Mouse (Mus musculus) embryo, embryonic 11.5 days (tissue): ENCODE measurements around the gene Ralgapb.

Source experiments
- DNase-seq: peaks from one replicate; pipeline ENCODE4 v3.0.0-alpha.2; 2012; ENCODE audit warnings: low read depth, low spot score

The Ralgapb gene

DNA sequence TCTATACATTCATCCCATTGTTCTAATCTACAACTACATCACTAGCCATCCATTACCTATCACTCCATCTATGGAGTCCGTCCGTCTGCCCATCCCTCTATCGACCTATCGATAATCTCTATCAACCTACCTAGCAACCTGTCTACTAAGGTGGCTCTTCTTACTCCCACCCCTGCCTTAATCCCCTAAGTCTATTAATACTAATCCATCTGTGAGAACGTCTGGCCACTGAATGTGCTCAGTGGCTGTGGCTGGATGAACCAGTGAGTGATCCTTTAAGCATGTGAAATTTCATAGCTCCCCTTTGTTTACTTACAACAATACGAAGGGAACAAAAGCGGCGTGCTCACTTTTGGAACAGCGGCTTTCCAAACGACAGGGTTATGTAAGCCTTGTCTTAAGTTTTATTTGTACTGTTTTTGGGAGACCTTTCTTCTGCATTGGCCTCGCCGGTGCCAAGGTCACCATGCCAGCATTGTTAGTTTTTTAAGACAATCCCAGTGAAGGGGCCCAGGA, 104.2 kb downstream of the Ralgapb start:
- DNase-seq = no peak

DNA sequence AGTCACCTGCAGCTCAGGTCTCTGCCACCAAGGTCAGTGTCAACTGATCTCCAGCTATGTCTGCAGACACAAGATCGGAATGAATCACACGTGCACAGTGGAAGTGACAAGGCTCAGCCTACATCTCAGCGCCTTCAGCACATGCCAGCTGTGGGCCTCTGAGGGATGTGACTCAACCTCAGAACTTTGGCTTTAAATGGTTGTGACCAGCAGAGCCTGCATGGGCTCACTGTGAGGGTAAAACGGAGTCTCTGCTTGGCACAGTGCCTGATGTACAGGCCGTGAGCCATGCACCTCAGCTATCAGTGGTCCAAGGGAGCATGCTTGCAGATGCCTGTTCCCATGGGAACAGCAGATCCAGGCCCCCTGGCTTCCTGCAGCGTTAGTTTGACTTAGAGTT, 108.9 kb downstream of the Ralgapb start:
- DNase-seq = no peak

DNA sequence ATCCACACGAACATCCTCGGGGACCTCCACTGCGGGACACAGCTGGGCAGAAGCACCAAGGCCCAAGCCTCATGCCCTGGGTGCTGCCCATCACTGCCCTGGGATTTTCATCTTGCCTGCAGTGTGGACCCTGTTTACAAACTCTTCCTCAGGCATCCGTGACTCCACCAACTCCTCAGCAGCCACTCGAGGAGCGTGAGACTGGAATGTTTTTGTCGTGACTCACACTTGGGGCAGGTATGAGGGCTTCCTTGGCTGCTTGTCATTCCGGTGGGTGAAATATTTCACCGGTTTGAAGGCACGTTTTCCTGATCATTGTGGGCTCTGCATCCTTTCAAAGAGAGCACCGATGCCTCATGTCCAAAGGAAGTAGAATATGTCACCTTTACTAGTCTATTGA, 109.4 kb downstream of the Ralgapb start:
- no peak for DNase-seq

DNA sequence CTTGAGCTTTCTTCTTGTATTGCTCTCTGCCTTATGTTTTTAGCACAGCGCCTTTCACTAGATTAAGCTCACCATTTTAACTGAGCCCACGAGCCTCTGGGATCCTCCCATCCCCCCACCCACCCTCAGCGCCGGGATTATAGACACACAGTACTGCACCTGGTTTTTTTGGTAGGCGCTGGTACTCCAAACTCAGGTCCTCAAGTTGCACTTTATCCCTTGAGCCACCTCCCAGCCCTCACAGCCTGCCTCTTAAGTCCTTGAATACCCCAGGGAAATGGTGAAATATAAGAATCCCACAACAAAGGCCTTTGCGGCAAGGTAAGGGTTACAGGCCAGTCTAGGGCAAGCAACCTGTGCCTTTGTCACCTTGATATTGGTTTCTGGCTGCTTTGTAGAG, 110.2 kb downstream of the Ralgapb start:
- DNase-seq = no peak

DNA sequence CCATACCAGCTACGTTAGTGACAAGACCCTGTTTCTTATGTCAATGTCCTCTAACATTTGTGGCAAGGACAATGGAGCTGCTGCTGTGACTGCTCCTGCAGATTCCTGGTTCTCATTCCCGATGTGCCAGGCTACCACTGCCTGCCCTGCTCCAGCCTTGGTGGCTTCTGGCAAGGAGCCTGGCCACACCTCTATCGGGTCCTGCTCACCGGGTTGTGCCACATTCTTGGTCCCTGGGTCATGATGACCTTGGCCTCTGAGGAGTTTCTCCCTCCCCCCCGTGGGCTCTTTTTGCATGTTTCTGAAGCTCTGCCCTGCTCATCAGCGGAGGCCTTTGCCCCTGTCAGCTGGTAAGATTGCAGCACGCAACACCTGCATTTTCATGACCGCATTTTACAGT, 113.4 kb downstream of the Ralgapb start:
- no peak for DNase-seq

DNA sequence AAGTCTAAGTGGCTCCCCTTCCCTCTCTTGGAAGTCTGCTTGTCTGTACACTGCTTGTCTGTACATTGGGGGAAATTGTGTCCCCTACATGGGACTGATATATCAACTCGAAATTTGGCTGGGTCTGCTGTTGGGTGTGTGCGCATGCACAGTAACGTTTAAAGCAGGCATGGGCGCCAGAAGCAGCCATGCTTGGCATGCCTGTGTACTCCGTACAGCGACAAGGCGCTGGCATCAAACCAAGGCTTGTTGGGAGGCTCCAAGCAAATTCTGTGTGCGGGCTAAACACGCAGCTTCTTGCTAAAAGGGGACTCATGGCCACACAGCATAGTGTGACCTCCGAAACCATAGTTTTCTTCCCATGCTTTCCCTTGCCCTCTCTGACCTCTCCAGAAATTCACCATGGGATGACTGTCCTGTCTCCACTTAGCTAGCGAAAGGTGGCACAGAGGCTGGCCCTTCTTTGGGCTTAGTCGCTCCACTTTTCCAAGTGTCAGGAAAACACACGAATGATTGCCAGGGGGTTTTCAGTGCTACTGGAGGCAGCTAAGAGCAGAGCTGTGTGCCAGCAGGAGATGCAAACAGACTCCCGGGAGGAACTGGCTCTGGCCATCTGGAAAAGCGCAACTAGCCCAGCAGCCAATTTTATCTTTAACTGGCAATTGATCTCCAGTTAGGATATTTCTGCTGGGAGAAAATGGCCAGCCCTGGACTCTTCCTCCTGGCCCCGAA, 114.6 kb downstream of the Ralgapb start:
- no peak for DNase-seq

DNA sequence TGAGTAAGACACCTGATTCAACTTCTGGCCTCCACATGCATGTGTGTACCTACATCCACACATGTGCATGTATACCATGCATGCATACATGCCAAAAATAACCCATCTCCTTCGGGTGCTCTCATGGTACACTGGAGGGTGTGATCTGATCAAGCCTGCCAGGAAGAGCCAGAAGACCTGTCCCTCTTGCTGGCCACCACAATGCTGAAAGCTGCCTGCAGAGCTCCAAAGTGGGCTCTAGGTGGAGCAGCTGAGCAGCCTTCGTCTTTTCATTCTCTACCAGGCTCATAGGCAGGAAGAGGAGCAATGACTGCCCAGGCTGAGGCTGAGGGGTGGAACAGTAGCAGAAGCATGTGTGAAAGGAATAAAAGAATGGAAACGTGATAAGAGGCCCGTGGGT, 124.4 kb downstream of the Ralgapb start:
- DNase-seq = peak; percentile 37

DNA sequence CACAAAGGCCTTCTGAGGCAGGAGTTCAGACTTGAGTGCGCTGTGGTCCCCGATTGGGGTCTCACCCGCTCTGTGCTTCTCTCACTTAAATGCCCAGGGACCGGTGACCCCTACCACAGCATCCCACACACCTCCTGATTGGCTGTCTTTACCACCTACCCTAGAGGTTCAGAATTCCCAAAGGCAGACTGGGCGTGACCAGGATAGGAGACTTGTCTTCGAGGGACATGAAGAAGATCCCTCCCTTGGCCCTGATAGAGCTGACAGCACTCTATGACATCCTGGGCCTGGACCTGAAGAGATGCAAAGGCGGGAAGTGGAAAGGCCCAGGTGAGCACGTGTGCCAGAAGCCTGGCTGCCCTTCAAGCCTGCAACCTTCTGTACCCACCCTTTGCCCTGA, 124.9 kb downstream of the Ralgapb start:
- DNase-seq = no peak

DNA sequence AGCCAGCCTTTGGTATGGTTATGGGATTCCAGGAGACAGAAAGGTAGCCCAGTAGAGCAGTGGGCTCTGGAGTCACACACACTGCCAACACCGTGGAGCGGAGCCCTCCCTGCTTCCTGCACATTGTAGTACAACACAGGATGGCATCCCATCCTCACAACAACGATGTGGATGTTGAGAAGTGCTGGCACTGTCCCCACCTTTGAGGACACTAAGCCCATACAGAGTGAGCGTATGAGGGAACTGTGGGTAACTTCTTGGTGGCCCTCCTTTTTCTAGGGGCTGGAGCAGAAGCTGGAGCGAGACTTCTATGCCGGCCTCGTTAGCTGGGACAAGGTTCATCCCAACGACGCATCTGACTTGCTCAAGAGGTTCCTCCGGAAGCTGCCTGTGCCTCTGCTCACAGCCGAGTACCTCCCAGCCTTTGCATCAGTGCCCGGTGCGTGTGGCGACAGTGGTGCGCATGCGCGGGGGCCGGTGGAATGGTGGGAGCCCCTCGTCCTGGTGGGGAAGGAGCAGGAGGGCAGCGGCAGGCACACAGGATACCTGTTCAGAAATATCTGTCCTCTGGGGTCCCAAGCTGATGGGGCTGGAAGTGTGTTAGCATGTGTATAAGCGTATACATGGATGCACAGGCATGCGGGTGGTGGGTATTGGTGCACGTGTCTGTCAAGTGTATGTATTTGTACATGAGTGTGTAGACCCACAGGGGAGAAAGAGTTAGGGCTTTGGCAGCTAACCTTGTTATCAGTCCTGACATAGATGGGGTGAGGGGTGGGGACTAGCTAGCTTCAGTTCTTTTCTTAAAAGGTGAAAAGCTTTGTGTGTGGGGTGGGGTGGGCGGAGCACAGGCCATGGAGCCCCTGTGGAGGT, 130.0 kb downstream of the Ralgapb start:
- DNase-seq = no peak

DNA sequence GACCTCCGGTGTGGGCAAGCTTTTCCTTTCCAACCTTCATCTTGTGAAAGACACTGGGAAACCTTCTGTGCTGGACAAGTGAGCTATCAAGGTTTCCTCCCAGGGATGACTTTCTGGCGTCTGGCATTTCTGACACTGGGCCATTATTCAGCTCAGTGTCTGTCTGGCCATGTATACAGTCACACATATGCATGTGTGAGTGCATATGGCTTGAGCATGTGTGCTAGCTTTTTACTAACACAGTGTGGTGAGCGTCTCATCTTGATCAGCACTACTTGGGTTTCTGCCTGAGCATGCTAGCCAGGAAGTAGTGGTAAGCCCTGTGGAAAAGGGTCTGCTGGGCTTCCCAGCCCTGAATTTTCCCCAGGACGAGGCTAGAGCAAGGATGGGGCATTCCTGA, 131.6 kb downstream of the Ralgapb start:
- DNase-seq = no peak

DNA sequence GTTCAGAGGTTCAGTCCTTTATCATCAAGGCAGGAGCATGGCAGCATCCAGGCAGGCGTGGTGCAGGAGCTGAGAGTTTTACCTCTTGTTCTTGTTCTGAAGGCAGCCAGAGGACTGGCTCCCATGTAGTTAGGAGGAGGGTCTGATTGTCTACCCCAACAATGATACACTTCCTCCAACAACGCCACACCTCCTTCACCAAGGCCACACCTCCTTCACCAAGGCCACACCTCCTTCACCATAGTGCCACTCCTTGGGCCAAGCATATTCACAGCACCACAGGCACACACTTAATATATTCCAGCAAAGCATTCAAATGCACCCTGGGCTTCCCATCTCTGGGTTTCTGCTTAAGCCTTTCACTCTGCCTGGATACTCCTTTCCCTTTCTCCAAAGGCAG, 135.6 kb downstream of the Ralgapb start:
- DNase-seq = no peak

DNA sequence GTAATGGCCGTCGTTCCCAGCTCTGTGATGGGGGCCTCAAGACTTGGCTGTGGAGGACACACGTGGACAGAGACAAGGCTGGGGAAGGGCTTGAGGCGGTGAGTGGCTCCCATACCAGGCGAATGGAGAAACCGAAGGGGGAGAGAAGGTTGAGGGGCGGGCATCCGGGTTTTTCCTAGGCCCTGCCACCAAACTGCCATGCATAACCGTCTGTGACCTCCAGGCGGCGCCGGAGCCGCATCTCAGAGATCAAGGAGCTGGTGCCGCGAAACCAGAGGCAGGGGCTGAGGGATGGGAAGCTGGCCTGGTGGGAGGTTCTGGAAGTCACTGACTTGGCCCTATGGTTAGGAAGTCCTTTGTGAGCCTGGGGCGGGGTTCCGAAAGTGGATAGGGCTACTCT, 137.1 kb downstream of the Ralgapb start:
- peak; percentile 68 for DNase-seq
